Mouse (Mus musculus): Measurements from ENCODE around the gene Rabgap1l. TPM values are rescaled to one million over a fixed set of nuclear protein-coding genes. Genes with fewer than 3 reads are reported as not detected.

The Rabgap1l gene
- polyA plus RNA-seq, 1 experiment from 2014 or later, result 41.8 TPM

GRCm38 (mm10) chr1:160823638-160824037 lies 30.6 kb upstream of the Rabgap1l start:
- no peak for ATAC-seq

GRCm38 (mm10) chr1:160814198-160814597 lies 21.2 kb upstream of the Rabgap1l start:
- Histone ChIP-seq H3K27ac (ENCODE audit: low read length) (no peak overlapping the region), H3K4me1 (ENCODE audit: control insufficient read depth, insufficient read depth, low read length) (no peaks in the 10 kb centered on the region), H3K9me3 (replicated peaks; ENCODE audit: control insufficient read depth, low read length, poor library complexity, severe bottlenecking) (no peaks in the 10 kb centered on the region), H3K4me2 (ENCODE audit: low read length) (no peak overlapping the region), H3K9ac (ENCODE audit: low read depth, low read length) (no peak overlapping the region), H3K27me3 (ENCODE audit: control insufficient read depth, insufficient read depth, low read depth, low read length) (no peaks in the 10 kb centered on the region), H3K4me3 (ENCODE audit: low read depth, low read length) (no peak overlapping the region), H3K36me3 (ENCODE audit: control insufficient read depth, insufficient read depth, low read length) (no peaks in the 10 kb centered on the region)
- no peak for ATAC-seq
- 92% methylated on average over 5 of the region's 5 CpGs for WGBS

More at GRCm38 (mm10) chr1:160823638-160824037, 30.6 kb upstream of the Rabgap1l start:
- Histone ChIP-seq H3K9ac (ENCODE audit: low read depth, low read length) (no peak overlapping the region), H3K4me2 (ENCODE audit: low read length) (no peak overlapping the region), H3K9me3 (replicated peaks; ENCODE audit: control insufficient read depth, low read length, poor library complexity, severe bottlenecking) (no peaks in the 10 kb centered on the region), H3K4me3 (ENCODE audit: low read depth, low read length) (no peak overlapping the region), H3K27ac (ENCODE audit: low read length) (no peak overlapping the region), H3K36me3 (ENCODE audit: control insufficient read depth, insufficient read depth, low read length) (no peaks in the 10 kb centered on the region), H3K27me3 (ENCODE audit: control insufficient read depth, insufficient read depth, low read depth, low read length) (no peaks in the 10 kb centered on the region), H3K4me1 (ENCODE audit: control insufficient read depth, insufficient read depth, low read length) (no peaks in the 10 kb centered on the region)
- 96% methylated on average over 3 of the region's 3 CpGs for WGBS

GRCm38 (mm10) chr1:160812428-160812827 lies 19.4 kb upstream of the Rabgap1l start:
- H3K9me3 ChIP-seq (replicated peaks; ENCODE audit: control insufficient read depth, low read length, poor library complexity, severe bottlenecking), result no peaks in the 10 kb centered on the region
- H3K4me1 ChIP-seq (ENCODE audit: control insufficient read depth, insufficient read depth, low read length), result no peaks in the 10 kb centered on the region
- no peak for ATAC-seq
- H3K27me3 ChIP-seq (ENCODE audit: control insufficient read depth, insufficient read depth, low read depth, low read length), result no peaks in the 10 kb centered on the region
- H3K36me3 ChIP-seq (ENCODE audit: control insufficient read depth, insufficient read depth, low read length), result no peaks in the 10 kb centered on the region
- no peak overlapping the region for H3K4me2 ChIP-seq (ENCODE audit: low read length)
- H3K4me3 ChIP-seq (ENCODE audit: low read depth, low read length), result no peak overlapping the region
- no peak overlapping the region for H3K27ac ChIP-seq (ENCODE audit: low read length)
- no peak overlapping the region for H3K9ac ChIP-seq (ENCODE audit: low read depth, low read length)

GRCm38 (mm10) chr1:160811930-160812329 lies 18.9 kb upstream of the Rabgap1l start:
- no peaks in the 10 kb centered on the region for H3K9me3 ChIP-seq (replicated peaks; ENCODE audit: control insufficient read depth, low read length, poor library complexity, severe bottlenecking)
- no peak for ATAC-seq
- 68% methylated on average over 1 of the region's 1 CpGs for WGBS
- no peak overlapping the region for H3K4me2 ChIP-seq (ENCODE audit: low read length)
- no peaks in the 10 kb centered on the region for H3K36me3 ChIP-seq (ENCODE audit: control insufficient read depth, insufficient read depth, low read length)
- H3K27ac ChIP-seq (ENCODE audit: low read length), result no peak overlapping the region
- no peak overlapping the region for H3K9ac ChIP-seq (ENCODE audit: low read depth, low read length)
- no peaks in the 10 kb centered on the region for H3K27me3 ChIP-seq (ENCODE audit: control insufficient read depth, insufficient read depth, low read depth, low read length)
- H3K4me1 ChIP-seq (ENCODE audit: control insufficient read depth, insufficient read depth, low read length), result no peaks in the 10 kb centered on the region
- H3K4me3 ChIP-seq (ENCODE audit: low read depth, low read length), result no peak overlapping the region

GRCm38 (mm10) chr1:160805268-160805667 lies 12.3 kb upstream of the Rabgap1l start:
- Histone ChIP-seq H3K9ac (ENCODE audit: low read depth, low read length) (no peak overlapping the region), H3K27me3 (ENCODE audit: control insufficient read depth, insufficient read depth, low read depth, low read length) (no peaks in the 10 kb centered on the region), H3K4me1 (ENCODE audit: control insufficient read depth, insufficient read depth, low read length) (no peaks in the 10 kb centered on the region), H3K27ac (ENCODE audit: low read length) (no peak overlapping the region), H3K4me2 (ENCODE audit: low read length) (no peak overlapping the region), H3K9me3 (replicated peaks; ENCODE audit: control insufficient read depth, low read length, poor library complexity, severe bottlenecking) (no peaks in the 10 kb centered on the region), H3K4me3 (ENCODE audit: low read depth, low read length) (no peak overlapping the region), H3K36me3 (ENCODE audit: control insufficient read depth, insufficient read depth, low read length) (no peaks in the 10 kb centered on the region)
- 73% methylated on average over 2 of the region's 2 CpGs for WGBS
- ATAC-seq, result no peak

GRCm38 (mm10) chr1:160799972-160800371 lies 7.0 kb upstream of the Rabgap1l start:
- H3K4me1 ChIP-seq (ENCODE audit: control insufficient read depth, insufficient read depth, low read length), result no peaks in the 10 kb centered on the region
- 85% methylated on average over 3 of the region's 3 CpGs for WGBS
- no peak overlapping the region for H3K9ac ChIP-seq (ENCODE audit: low read depth, low read length)
- H3K27ac ChIP-seq (ENCODE audit: low read length), result no peak overlapping the region
- H3K4me2 ChIP-seq (ENCODE audit: low read length), result no peak overlapping the region
- no peak overlapping the region for H3K4me3 ChIP-seq (ENCODE audit: low read depth, low read length)
- H3K27me3 ChIP-seq (ENCODE audit: control insufficient read depth, insufficient read depth, low read depth, low read length), result no peaks in the 10 kb centered on the region
- no peak for ATAC-seq
- no peaks in the 10 kb centered on the region for H3K36me3 ChIP-seq (ENCODE audit: control insufficient read depth, insufficient read depth, low read length)
- H3K9me3 ChIP-seq (replicated peaks; ENCODE audit: control insufficient read depth, low read length, poor library complexity, severe bottlenecking), result no peaks in the 10 kb centered on the region

GRCm38 (mm10) chr1:160795016-160795415 lies 2.0 kb upstream of the Rabgap1l start:
- H3K27me3 ChIP-seq (ENCODE audit: control insufficient read depth, insufficient read depth, low read depth, low read length), result no peaks in the 10 kb centered on the region
- H3K4me3 ChIP-seq (ENCODE audit: low read depth, low read length), result no peak overlapping the region
- H3K9me3 ChIP-seq (replicated peaks; ENCODE audit: control insufficient read depth, low read length, poor library complexity, severe bottlenecking), result no peaks in the 10 kb centered on the region
- 85% methylated on average over 2 of the region's 2 CpGs for WGBS
- H3K36me3 ChIP-seq (ENCODE audit: control insufficient read depth, insufficient read depth, low read length), result no peaks in the 10 kb centered on the region
- no peak overlapping the region for H3K27ac ChIP-seq (ENCODE audit: low read length)
- no peak for ATAC-seq
- H3K9ac ChIP-seq (ENCODE audit: low read depth, low read length), result no peak overlapping the region
- peaks cover 10% of the 10 kb centered on the region for H3K4me1 ChIP-seq (ENCODE audit: control insufficient read depth, insufficient read depth, low read length)
- H3K4me2 ChIP-seq (ENCODE audit: low read length), result no peak overlapping the region

GRCm38 (mm10) chr1:160793791-160794757 lies 1.1 kb upstream of the Rabgap1l start:
- ATAC-seq, result no peak

GRCm38 (mm10) chr1:160792156-160792685 lies 790 bp downstream of the Rabgap1l start:
- H3K36me3 ChIP-seq (ENCODE audit: control insufficient read depth, insufficient read depth, low read length), result no peaks in the 10 kb centered on the region
- no peaks in the 10 kb centered on the region for H3K27me3 ChIP-seq (ENCODE audit: control insufficient read depth, insufficient read depth, low read depth, low read length)
- peaks cover 10% of the 10 kb centered on the region for H3K4me1 ChIP-seq (ENCODE audit: control insufficient read depth, insufficient read depth, low read length)
- no peaks in the 10 kb centered on the region for H3K9me3 ChIP-seq (replicated peaks; ENCODE audit: control insufficient read depth, low read length, poor library complexity, severe bottlenecking)
- peak overlapping the region; percentile 23; the same call in 1 of the 2 replicates for H3K27ac ChIP-seq (ENCODE audit: low read length)
- peak overlapping the region; percentile 94 for H3K4me2 ChIP-seq (ENCODE audit: low read length)
- ATAC-seq, result peak; percentile 85
- peak overlapping the region; percentile 85 for H3K9ac ChIP-seq (ENCODE audit: low read depth, low read length)
- 2% methylated on average over 37 of the region's 51 CpGs for WGBS
- H3K4me3 ChIP-seq (ENCODE audit: low read depth, low read length), result peak overlapping the region; percentile 56

More at GRCm38 (mm10) chr1:160793791-160794757, 1.1 kb upstream of the Rabgap1l start:
- no peak overlapping the region for H3K4me2 ChIP-seq (ENCODE audit: low read length)
- no peaks in the 10 kb centered on the region for H3K27me3 ChIP-seq (ENCODE audit: control insufficient read depth, insufficient read depth, low read depth, low read length)
- no peaks in the 10 kb centered on the region for H3K9me3 ChIP-seq (replicated peaks; ENCODE audit: control insufficient read depth, low read length, poor library complexity, severe bottlenecking)
- peaks cover 10% of the 10 kb centered on the region for H3K4me1 ChIP-seq (ENCODE audit: control insufficient read depth, insufficient read depth, low read length)
- no peak overlapping the region for H3K9ac ChIP-seq (ENCODE audit: low read depth, low read length)
- H3K4me3 ChIP-seq (ENCODE audit: low read depth, low read length), result no peak overlapping the region
- WGBS, result 81% methylated on average over 13 of the region's 13 CpGs
- H3K27ac ChIP-seq (ENCODE audit: low read length), result no peak overlapping the region
- H3K36me3 ChIP-seq (ENCODE audit: control insufficient read depth, insufficient read depth, low read length), result no peaks in the 10 kb centered on the region

Measured in midbrain, embryonic 16.5 days (tissue).